Mouse (Mus musculus) heart, postnatal 0 days (tissue): Measurements from ENCODE around the gene Nlrc3.

ENCODE experiments used
- CTCF ChIP-seq: IDR thresholded peaks from 2 replicates; pipeline ENCODE4 v1.5.1; 2016; ENCODE audit warnings: antibody characterized with exemption, control low read depth, low read depth
- EP300 ChIP-seq: IDR thresholded peaks from 2 replicates; pipeline ENCODE4 v1.6.1; 2016; ENCODE audit warnings: antibody characterized with exemption, low read depth

DNA sequence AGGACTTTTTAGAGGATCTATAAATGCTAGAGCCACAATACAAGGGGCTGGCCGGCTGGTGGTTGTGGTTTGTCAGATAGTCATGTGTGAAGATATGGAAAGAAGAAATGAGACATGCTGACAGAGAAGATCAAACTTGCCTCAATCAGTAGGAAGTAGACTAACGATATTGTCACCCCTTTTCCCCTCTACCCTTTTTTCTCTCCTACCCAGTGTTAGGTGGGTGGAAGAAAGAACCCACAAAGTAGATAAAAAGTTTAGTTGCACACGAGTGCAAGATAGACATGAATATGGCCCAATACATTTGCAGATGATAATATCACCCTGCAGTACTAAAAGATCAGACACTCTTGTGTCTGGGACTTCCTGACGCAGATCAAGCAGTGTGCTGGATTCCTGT, 12.0 kb upstream of the Nlrc3 start:
- no peak for TF ChIP-seq EP300
- TF ChIP-seq CTCF = no peak
